Mouse (Mus musculus) stomach, embryonic 15.5 days (tissue): ENCODE measurements around the gene Prkx. TPM values are rescaled to one million over a fixed set of nuclear protein-coding genes. Genes with fewer than 3 reads are reported as not detected.

ENCODE experiments used
- ATAC-seq: fragments of 200-750 bp; cut with Nextera tagmentation; 2 replicates; pipeline ENCODE4 v1.8.0; 2017; ENCODE audit warnings: low read depth, moderate number of reproducible peaks, moderate TSS enrichment; ENCODE audit not compliant: insufficient read depth, low FRiP score
- H3K27ac ChIP-seq: fragments of 300-500 bp; sonication (generic); 2 replicates; pipeline ENCODE4 v1.5.1; 2015; ENCODE audit warnings: mild to moderate bottlenecking, inconsistent platforms
- H3K27me3 ChIP-seq: fragments of 300-500 bp; sonication (generic); replicated peaks from 2 replicates; pipeline ENCODE4 v1.6.1; 2015; ENCODE audit warnings: inconsistent platforms
- H3K36me3 ChIP-seq: fragments of 300-500 bp; sonication (generic); 2 replicates; pipeline ENCODE4 v1.6.1; 2015; ENCODE audit warnings: inconsistent platforms
- H3K4me1 ChIP-seq: fragments of 300-500 bp; sonication (generic); 2 replicates; pipeline ENCODE4 v1.6.1; 2015; ENCODE audit warnings: inconsistent platforms
- H3K4me2 ChIP-seq: fragments of 300-500 bp; sonication (generic); 2 replicates; pipeline ENCODE4 v1.6.1; 2015; ENCODE audit warnings: mild to moderate bottlenecking, inconsistent platforms
- H3K4me3 ChIP-seq: fragments of 300-500 bp; sonication (generic); replicated peaks from 2 replicates; pipeline ENCODE4 v1.5.1; 2015; ENCODE audit warnings: inconsistent platforms
- H3K9ac ChIP-seq: fragments of 300-500 bp; sonication (generic); 2 replicates; pipeline ENCODE4 v1.6.1; 2015; ENCODE audit warnings: inconsistent platforms
- H3K9me3 ChIP-seq: fragments of 300-500 bp; sonication (generic); 2 replicates; pipeline ENCODE4 v1.6.1; 2016; ENCODE audit warnings: inconsistent platforms
- WGBS: fragments of 180-500 bp; shearing (Covaris S2); methylation state at CpG from one replicate; pipeline ENCODE4 v1.1.7; 2015; 5-methylcytosine and 5-hydroxymethylcytosine counted together
- polyA plus RNA-seq: library from polyadenylated mRNA; unstranded; fragments of >200 nt; fragmentation: Nextera tagmentation; extraction: Ambion mirVana; gene quantifications from 2 replicates; pipeline ENCODE4 v1.2.1, GENCODE M21; 2015

The Prkx gene
- polyA plus RNA-seq, 1 experiment from 2014 or later, result 10.3 TPM

- Histone ChIP-seq H3K9me3 (no peaks in the 10 kb centered on the region), H3K4me1 (no peaks in the 10 kb centered on the region), H3K4me3 (no peak overlapping the region), H3K4me2 (no peak overlapping the region), H3K27ac (no peak overlapping the region), H3K36me3 (no peaks in the 10 kb centered on the region), H3K9ac (no peak overlapping the region), H3K27me3 (no peaks in the 10 kb centered on the region)
- no peak for ATAC-seq
Measured at GRCm38 (mm10) chrX:77786354-77786753, 9.7 kb downstream of the Prkx start.

- no peak for ATAC-seq
- Histone ChIP-seq H3K36me3 (no peaks in the 10 kb centered on the region), H3K4me3 (no peak overlapping the region)
Measured at GRCm38 (mm10) chrX:77777822-77778221, 18.3 kb downstream of the Prkx start.

GRCm38 (mm10) chrX:77765153-77765552, 30.9 kb downstream of the Prkx start:
- Histone ChIP-seq H3K27ac (no peak overlapping the region), H3K4me1 (no peaks in the 10 kb centered on the region), H3K36me3 (no peaks in the 10 kb centered on the region), H3K27me3 (no peaks in the 10 kb centered on the region), H3K9me3 (no peaks in the 10 kb centered on the region), H3K4me3 (no peak overlapping the region), H3K9ac (no peak overlapping the region), H3K4me2 (no peak overlapping the region)
- WGBS, result 95% methylated on average over 3 of the region's 3 CpGs
- no peak for ATAC-seq

More at GRCm38 (mm10) chrX:77777822-77778221, 18.3 kb downstream of the Prkx start:
- no peak overlapping the region for H3K9ac ChIP-seq
- H3K27me3 ChIP-seq, result no peaks in the 10 kb centered on the region
- H3K9me3 ChIP-seq, result no peaks in the 10 kb centered on the region
- H3K4me2 ChIP-seq, result no peak overlapping the region
- H3K4me1 ChIP-seq, result no peaks in the 10 kb centered on the region
- no peak overlapping the region for H3K27ac ChIP-seq

GRCm38 (mm10) chrX:77744260-77744659, 51.8 kb downstream of the Prkx start:
- WGBS, result 69% methylated on average over 2 of the region's 2 CpGs
- no peaks in the 10 kb centered on the region for H3K27me3 ChIP-seq
- no peak overlapping the region for H3K27ac ChIP-seq
- H3K9ac ChIP-seq, result no peak overlapping the region
- no peaks in the 10 kb centered on the region for H3K36me3 ChIP-seq
- no peaks in the 10 kb centered on the region for H3K9me3 ChIP-seq
- no peak overlapping the region for H3K4me2 ChIP-seq
- ATAC-seq, result no peak
- H3K4me1 ChIP-seq, result no peaks in the 10 kb centered on the region
- no peak overlapping the region for H3K4me3 ChIP-seq

- H3K4me2 ChIP-seq, result no peak overlapping the region
- 18% methylated on average over 1 of the region's 1 CpGs for WGBS
- H3K4me1 ChIP-seq, result no peaks in the 10 kb centered on the region
- no peaks in the 10 kb centered on the region for H3K27me3 ChIP-seq
- no peak overlapping the region for H3K9ac ChIP-seq
- ATAC-seq, result no peak
- no peaks in the 10 kb centered on the region for H3K9me3 ChIP-seq
- no peak overlapping the region for H3K4me3 ChIP-seq
- H3K27ac ChIP-seq, result no peak overlapping the region
- H3K36me3 ChIP-seq, result no peaks in the 10 kb centered on the region
Measured at GRCm38 (mm10) chrX:77741383-77741782, 54.7 kb downstream of the Prkx start.

- WGBS, result 70% methylated on average over 9 of the region's 9 CpGs
- H3K4me1 ChIP-seq, result no peaks in the 10 kb centered on the region
- no peak for ATAC-seq
Measured at GRCm38 (mm10) chrX:77733930-77734536, 62.0 kb downstream of the Prkx start.

GRCm38 (mm10) chrX:77720298-77720697, 75.8 kb downstream of the Prkx start:
- Histone ChIP-seq H3K9me3 (no peaks in the 10 kb centered on the region), H3K4me3 (no peak overlapping the region), H3K36me3 (no peaks in the 10 kb centered on the region), H3K4me1 (no peaks in the 10 kb centered on the region), H3K9ac (no peak overlapping the region), H3K4me2 (no peak overlapping the region), H3K27me3 (no peaks in the 10 kb centered on the region), H3K27ac (no peak overlapping the region)
- WGBS, result 32% methylated on average over 2 of the region's 2 CpGs
- no peak for ATAC-seq

More at GRCm38 (mm10) chrX:77733930-77734536, 62.0 kb downstream of the Prkx start:
- no peak overlapping the region for H3K4me3 ChIP-seq
- H3K27ac ChIP-seq, result no peak overlapping the region
- no peaks in the 10 kb centered on the region for H3K36me3 ChIP-seq
- no peaks in the 10 kb centered on the region for H3K9me3 ChIP-seq
- no peaks in the 10 kb centered on the region for H3K27me3 ChIP-seq
- H3K4me2 ChIP-seq, result no peak overlapping the region
- no peak overlapping the region for H3K9ac ChIP-seq

Other genes with a start within 250 kb of the Prkx start
- gene Pbsn, start 57.3 kb upstream of the Prkx start, polyA plus RNA-seq, result not detected in 2 replicates
- not detected in 2 replicates for gene Gm14744, start 68.5 kb upstream of the Prkx start, polyA plus RNA-seq
- gene 5430402E10Rik, start 128.8 kb upstream of the Prkx start, polyA plus RNA-seq, result not detected in 2 replicates